Mouse (Mus musculus) kidney, adult 2 months (tissue): ENCODE results near the gene Ralgapa1.

Experiments
- CTCF ChIP-seq: fragments of 200-500 bp; conservative IDR thresholded peaks from 2 replicates; pipeline ENCODE4 v1.5.1; 2011; ENCODE audit warnings: low read depth, mild to moderate bottlenecking, control low read depth, low read length, moderate library complexity, mixed read lengths; ENCODE audit not compliant: insufficient read depth, insufficient read length
- POLR2A ChIP-seq: fragments of 200-500 bp; IDR thresholded peaks from one replicate; pipeline ENCODE4 v1.6.1; 2011; ENCODE audit warnings: low read depth, low read length, control low read depth

- no peak for TF ChIP-seq CTCF
- no peak for TF ChIP-seq POLR2A
Observed at GRCm38 (mm10) chr12:55832961-55833360, 12.0 kb upstream of the Ralgapa1 start.
